Mouse (Mus musculus) gastrocnemius, adult 8-10 months (tissue): Measurements from ENCODE around the gene Ajuba. TPM values are rescaled to one million over a fixed set of nuclear protein-coding genes. Genes with fewer than 3 reads are reported as not detected.

Experiments used
- DNase-seq, 2 experiments: peaks; one replicate each; pipeline ENCODE4 v3.0.0; 2022; ENCODE audit warnings: low spot score in 2 of 2
- total RNA-seq, 4 experiments: library from RNA; stranded (reverse); gene quantifications; 2 replicates each; pipeline ENCODE4 v1.2.4; 2022

Ajuba gene
- total RNA-seq, 4 experiments from 2014 or later = 0.87 to 1.8 (median 1.3) TPM

- DNase-seq = no peak
Observed at GRCm38 (mm10) chr14:54592319-54592934, 15.1 kb upstream of the Ajuba start.

- no peak for DNase-seq
Observed at GRCm38 (mm10) chr14:54591056-54591455, 13.7 kb upstream of the Ajuba start.

GRCm38 (mm10) chr14:54583681-54584338 is 6.5 kb upstream of the Ajuba start:
- peak in 1 of 2 experiments; percentile 47 for DNase-seq

- DNase-seq = no peak
Observed at GRCm38 (mm10) chr14:54582536-54582935, 5.2 kb upstream of the Ajuba start.

GRCm38 (mm10) chr14:54579638-54580037 is 2.3 kb upstream of the Ajuba start:
- DNase-seq = no peak

GRCm38 (mm10) chr14:54578063-54578462 is 705 bp upstream of the Ajuba start:
- no peak for DNase-seq

- DNase-seq = no peak
Observed at GRCm38 (mm10) chr14:54576241-54577088, 893 bp downstream of the Ajuba start.

GRCm38 (mm10) chr14:54575631-54576030 is 1.7 kb downstream of the Ajuba start:
- no peak for DNase-seq

- DNase-seq = no peak
Observed at GRCm38 (mm10) chr14:54575031-54575430, 2.3 kb downstream of the Ajuba start.

- no peak for DNase-seq
Observed at GRCm38 (mm10) chr14:54574253-54574652, 3.1 kb downstream of the Ajuba start.

- DNase-seq = no peak
Observed at GRCm38 (mm10) chr14:54572790-54573736, 4.3 kb downstream of the Ajuba start.

- DNase-seq = no peak
Observed at GRCm38 (mm10) chr14:54572122-54572521, 5.2 kb downstream of the Ajuba start.

GRCm38 (mm10) chr14:54569451-54570392 is 7.6 kb downstream of the Ajuba start:
- DNase-seq = peak in 1 of 2 experiments; percentile 12

GRCm38 (mm10) chr14:54568694-54569414 is 8.5 kb downstream of the Ajuba start:
- peak; percentile 44 to 58 for DNase-seq

GRCm38 (mm10) chr14:54560527-54561242 is 16.7 kb downstream of the Ajuba start:
- no peak for DNase-seq

- no peak for DNase-seq
Observed at GRCm38 (mm10) chr14:54557330-54557729, 20.0 kb downstream of the Ajuba start.

- DNase-seq = peak; percentile 73 to 77
Observed at GRCm38 (mm10) chr14:54553975-54554769, 23.2 kb downstream of the Ajuba start, which contains the start of gene Haus4. Haus4 (minus strand) TSS chr14:54554616.
